Mouse (Mus musculus): ENCODE results near the gene Cyfip2.

GRCm38 (mm10) chr11:46313851-46314250 lies 1.2 kb upstream of the Cyfip2 start:
- TF ChIP-seq POLR2A (IDR thresholded peaks at IDR 0.05; ENCODE audit: borderline replicate concordance, insufficient read depth, low read length) (no peak), CTCF (IDR thresholded peaks at IDR 0.05; ENCODE audit: borderline replicate concordance, insufficient read depth, low read depth, low read length) (no peak)

Data from cerebellum, adult 2 months (tissue).